Mouse (Mus musculus) CH12.LX (cell line): ENCODE results near the gene Smarca4.

Source experiments
- CTCF ChIP-seq, 2 experiments: IDR thresholded peaks in 1 of 2; conservative IDR thresholded peaks in 1 of 2; 2 replicates each; pipeline ENCODE4 v1.5.1; 2011 to 2012; ENCODE audit warnings: low read depth in 2 of 2, low read length in 2 of 2, improper control_type of control experiment in 1 of 2, inconsistent platforms in 1 of 2, mild to moderate bottlenecking in 1 of 2, moderate library complexity in 1 of 2
- EP300 ChIP-seq: IDR thresholded peaks from 2 replicates; pipeline ENCODE4 v1.6.1; 2011; ENCODE audit warnings: low read length, improper control_type of control experiment
- HCFC1 ChIP-seq: IDR thresholded peaks from 2 replicates; pipeline ENCODE4 v1.6.1; 2012; ENCODE audit warnings: low read depth, mild to moderate bottlenecking, inconsistent platforms, low read length, improper control_type of control experiment
- POLR2A ChIP-seq: IDR thresholded peaks from 2 replicates; pipeline ENCODE4 v1.6.1; 2011; ENCODE audit warnings: low read depth, mild to moderate bottlenecking, improper control_type of control experiment, low read length

- no peak for TF ChIP-seq HCFC1
- TF ChIP-seq CTCF (conservative IDR thresholded peaks at IDR 0.05 in 1 of 2, IDR thresholded peaks at IDR 0.05 in 1 of 2; ENCODE audit: low read depth in 2 of 2, low read length in 2 of 2): no peak
- no peak for TF ChIP-seq POLR2A
- no peak for TF ChIP-seq EP300
Observed at GRCm38 (mm10) chr9:21721036-21721435, 105.1 kb downstream of the Smarca4 start.
